Mouse (Mus musculus): ENCODE measurements around the gene Zc3h12b. TPM values are rescaled to one million over a fixed set of nuclear protein-coding genes. Genes with fewer than 3 reads are reported as not detected.

The Zc3h12b gene
- total RNA-seq, 1 experiment from 2014 or later = 3.5 TPM

Other genes with a start within 250 kb of the Zc3h12b start
- 0.37 TPM in 1 of 2 replicates, not detected in the other for gene Asb12, start 153.7 kb upstream of the Zc3h12b start, total RNA-seq (2021)
- not detected in 2 replicates for gene Pfn5, start 153.6 kb upstream of the Zc3h12b start, total RNA-seq (2021)
- 3.8 and 3.9 TPM in 2 replicates for gene Zc4h2, start 53.2 kb upstream of the Zc3h12b start, total RNA-seq (2021)
- gene Las1l, start 245.3 kb downstream of the Zc3h12b start, total RNA-seq (2021) = 39.3 and 47.4 TPM in 2 replicates